Mouse (Mus musculus): ENCODE measurements around the gene C130074G19Rik. TPM values are rescaled to one million over a fixed set of nuclear protein-coding genes. Genes with fewer than 3 reads are reported as not detected.

C130074G19Rik gene
- polyA plus RNA-seq, 2 experiments = 1.8 to 9.7 TPM

GRCm38 (mm10) chr1:184869939-184870565 lies 13.0 kb downstream of the C130074G19Rik start:
- H3K36me3 ChIP-seq (ENCODE audit: control insufficient read depth, insufficient read depth, low read length) = no peaks in the 10 kb centered on the region
- no peak for DNase-seq (ENCODE audit: low spot score)
- H3K27me3 ChIP-seq (ENCODE audit: control insufficient read depth, insufficient read depth, low read length) = no peaks in the 10 kb centered on the region
- H3K9ac ChIP-seq (ENCODE audit: low read depth, low read length, severe bottlenecking) = no peak overlapping the region
- TF ChIP-seq POLR2A (IDR thresholded peaks at IDR 0.05; ENCODE audit: borderline replicate concordance, extremely low read depth, insufficient read depth, insufficient read length) = no peak
- peaks cover 14% of the 10 kb centered on the region for H3K4me1 ChIP-seq (ENCODE audit: control insufficient read depth, insufficient read depth, low read length)
- no peak overlapping the region; the same call in 1 of the 2 replicates for H3K27ac ChIP-seq (replicated peaks; ENCODE audit: low read depth, low read length)
- H3K4me2 ChIP-seq (replicated peaks; ENCODE audit: low read depth, low read length, severe bottlenecking) = no peak overlapping the region
- ATAC-seq (ENCODE audit: low FRiP score, low read depth) = no peak
- no peak overlapping the region for H3K4me3 ChIP-seq (replicated peaks; ENCODE audit: low read length)
- H3K9me3 ChIP-seq (ENCODE audit: control insufficient read depth, low read length) = no peaks in the 10 kb centered on the region
- WGBS = 71% methylated on average over 4 of the region's 4 CpGs

- no peak for TF ChIP-seq POLR2A (IDR thresholded peaks at IDR 0.05; ENCODE audit: borderline replicate concordance, extremely low read depth, insufficient read depth, insufficient read length)
- ATAC-seq (ENCODE audit: low FRiP score, low read depth) = no peak
- H3K36me3 ChIP-seq (ENCODE audit: control insufficient read depth, insufficient read depth, low read length) = no peaks in the 10 kb centered on the region
- peaks cover 14% of the 10 kb centered on the region for H3K4me1 ChIP-seq (ENCODE audit: control insufficient read depth, insufficient read depth, low read length)
- no peak overlapping the region for H3K27ac ChIP-seq (replicated peaks; ENCODE audit: low read depth, low read length)
- H3K27me3 ChIP-seq (ENCODE audit: control insufficient read depth, insufficient read depth, low read length) = no peaks in the 10 kb centered on the region
- WGBS = 81% methylated on average over 3 of the region's 3 CpGs
- no peak overlapping the region for H3K4me3 ChIP-seq (replicated peaks; ENCODE audit: low read length)
- no peak overlapping the region for H3K9ac ChIP-seq (ENCODE audit: low read depth, low read length, severe bottlenecking)
- no peaks in the 10 kb centered on the region for H3K9me3 ChIP-seq (ENCODE audit: control insufficient read depth, low read length)
- no peak for DNase-seq (ENCODE audit: low spot score)
- no peak overlapping the region for H3K4me2 ChIP-seq (replicated peaks; ENCODE audit: low read depth, low read length, severe bottlenecking)
These were observed 15.3 kb downstream of the C130074G19Rik start for GRCm38 (mm10) chr1:184867640-184868120.

DNA sequence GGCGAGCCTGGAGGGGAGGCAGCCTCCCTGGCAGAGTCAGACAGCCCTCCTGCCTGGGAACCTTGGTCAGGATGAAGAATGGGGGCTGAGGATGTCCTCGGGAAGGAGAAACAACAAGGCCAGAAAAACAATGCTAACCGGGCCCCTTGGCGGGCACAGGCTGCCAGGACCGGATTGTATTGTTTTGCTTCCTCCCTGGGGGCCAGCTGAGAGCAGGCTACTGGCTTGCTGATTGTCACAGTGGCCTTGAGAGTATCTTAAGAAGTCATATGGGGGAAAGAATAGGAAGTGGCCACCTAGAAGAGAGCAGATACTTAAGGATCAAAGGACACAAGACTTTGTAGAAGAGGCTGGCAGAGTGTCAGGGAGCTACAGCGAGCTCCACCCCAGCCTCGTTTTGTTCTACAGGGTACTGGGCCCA lies 18.6 kb downstream of the C130074G19Rik start:
- WGBS = 44% methylated on average over 7 of the region's 7 CpGs
- no peaks in the 10 kb centered on the region for H3K27me3 ChIP-seq (ENCODE audit: control insufficient read depth, insufficient read depth, low read length)
- no peak for TF ChIP-seq POLR2A (IDR thresholded peaks at IDR 0.05; ENCODE audit: borderline replicate concordance, extremely low read depth, insufficient read depth, insufficient read length)
- no peak overlapping the region for H3K9ac ChIP-seq (ENCODE audit: low read depth, low read length, severe bottlenecking)
- H3K4me2 ChIP-seq (replicated peaks; ENCODE audit: low read depth, low read length, severe bottlenecking) = no peak overlapping the region
- H3K4me1 ChIP-seq (ENCODE audit: control insufficient read depth, insufficient read depth, low read length) = no peaks in the 10 kb centered on the region
- ATAC-seq (ENCODE audit: low FRiP score, low read depth) = no peak
- no peak for DNase-seq (ENCODE audit: low spot score)
- no peaks in the 10 kb centered on the region for H3K9me3 ChIP-seq (ENCODE audit: control insufficient read depth, low read length)
- H3K4me3 ChIP-seq (replicated peaks; ENCODE audit: low read length) = no peak overlapping the region
- no peak overlapping the region for H3K27ac ChIP-seq (replicated peaks; ENCODE audit: low read depth, low read length)
- H3K36me3 ChIP-seq (ENCODE audit: control insufficient read depth, insufficient read depth, low read length) = no peaks in the 10 kb centered on the region

DNA sequence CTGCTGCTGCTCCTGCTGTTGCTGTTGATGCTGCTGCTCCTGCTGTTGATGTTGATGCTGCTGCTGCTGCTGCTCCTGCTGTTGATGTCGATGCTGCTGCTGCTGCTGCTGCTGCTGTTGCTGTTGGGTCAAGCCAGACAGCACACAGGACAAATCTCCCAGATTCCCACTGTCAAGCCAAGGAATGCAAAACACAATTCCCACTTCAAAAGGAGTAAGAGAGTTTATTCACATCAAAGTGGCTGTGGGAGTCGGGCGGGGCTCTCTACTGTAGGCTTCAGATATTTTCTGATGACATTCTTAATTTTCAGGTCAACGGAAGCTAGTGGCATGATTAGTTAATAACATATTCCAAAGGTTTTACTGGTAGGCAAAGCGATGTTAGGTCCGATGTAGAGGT lies 20.4 kb downstream of the C130074G19Rik start:
- Histone ChIP-seq H3K4me1 (ENCODE audit: control insufficient read depth, insufficient read depth, low read length) (no peaks in the 10 kb centered on the region), H3K9me3 (ENCODE audit: control insufficient read depth, low read length) (no peaks in the 10 kb centered on the region), H3K27me3 (ENCODE audit: control insufficient read depth, insufficient read depth, low read length) (no peaks in the 10 kb centered on the region), H3K4me2 (replicated peaks; ENCODE audit: low read depth, low read length, severe bottlenecking) (no peak overlapping the region), H3K27ac (replicated peaks; ENCODE audit: low read depth, low read length) (no peak overlapping the region), H3K36me3 (ENCODE audit: control insufficient read depth, insufficient read depth, low read length) (no peaks in the 10 kb centered on the region), H3K9ac (ENCODE audit: low read depth, low read length, severe bottlenecking) (no peak overlapping the region), H3K4me3 (replicated peaks; ENCODE audit: low read length) (no peak overlapping the region)
- TF ChIP-seq POLR2A (IDR thresholded peaks at IDR 0.05; ENCODE audit: borderline replicate concordance, extremely low read depth, insufficient read depth, insufficient read length) = no peak
- 82% methylated on average over 6 of the region's 6 CpGs for WGBS
- ATAC-seq (ENCODE audit: low FRiP score, low read depth) = no peak
- DNase-seq (ENCODE audit: low spot score) = no peak

DNA sequence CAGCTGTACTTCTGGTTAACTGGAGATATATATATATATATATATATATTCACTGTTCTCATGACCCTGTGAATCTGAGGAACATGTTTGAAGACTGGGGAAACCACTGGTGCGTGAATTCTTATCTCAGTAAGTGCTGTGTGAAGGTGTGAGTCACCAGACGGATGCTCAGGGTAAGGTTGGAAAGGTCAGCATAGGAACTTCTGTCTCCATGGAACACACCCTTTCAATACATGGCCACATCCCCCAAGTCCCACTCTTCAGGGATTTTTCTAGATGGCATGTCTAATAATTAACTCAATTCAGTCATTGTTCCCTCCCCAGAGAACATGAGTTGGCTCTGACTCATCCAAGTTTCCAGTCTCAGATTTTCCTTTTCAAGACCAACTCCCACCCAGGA lies 21.5 kb downstream of the C130074G19Rik start:
- DNase-seq (ENCODE audit: low spot score) (no peak), ATAC-seq (ENCODE audit: low FRiP score, low read depth) (no peak)
- no peak overlapping the region for H3K4me3 ChIP-seq (replicated peaks; ENCODE audit: low read length)
- no peaks in the 10 kb centered on the region for H3K27me3 ChIP-seq (ENCODE audit: control insufficient read depth, insufficient read depth, low read length)
- no peak overlapping the region for H3K4me2 ChIP-seq (replicated peaks; ENCODE audit: low read depth, low read length, severe bottlenecking)
- H3K9ac ChIP-seq (ENCODE audit: low read depth, low read length, severe bottlenecking) = no peak overlapping the region
- TF ChIP-seq POLR2A (IDR thresholded peaks at IDR 0.05; ENCODE audit: borderline replicate concordance, extremely low read depth, insufficient read depth, insufficient read length) = no peak
- H3K27ac ChIP-seq (replicated peaks; ENCODE audit: low read depth, low read length) = no peak overlapping the region
- WGBS = 85% methylated on average over 2 of the region's 2 CpGs
- H3K9me3 ChIP-seq (ENCODE audit: control insufficient read depth, low read length) = no peaks in the 10 kb centered on the region
- H3K36me3 ChIP-seq (ENCODE audit: control insufficient read depth, insufficient read depth, low read length) = no peaks in the 10 kb centered on the region
- no peaks in the 10 kb centered on the region for H3K4me1 ChIP-seq (ENCODE audit: control insufficient read depth, insufficient read depth, low read length)
